Mouse (Mus musculus) hindbrain, embryonic 11.5 days (tissue): ENCODE results near the gene Ctr9. TPM values are rescaled to one million over a fixed set of nuclear protein-coding genes. Genes with fewer than 3 reads are reported as not detected.
A peak's percentile ranks its signal among the peaks of the same experiment; 100 is the strongest.

Source experiments
- ATAC-seq: fragments of 200-750 bp; cut with Nextera tagmentation; 2 replicates; pipeline ENCODE4 v1.8.0; 2017; ENCODE audit warnings: mild to moderate bottlenecking, moderate TSS enrichment, moderate library complexity; ENCODE audit not compliant: low FRiP score
- DNase-seq: peaks from one replicate; pipeline ENCODE4 v3.0.0-alpha.2; 2015; ENCODE audit warnings: low spot score
- H3K27ac ChIP-seq: fragments of 300-500 bp; sonication (generic); 2 replicates; pipeline ENCODE4 v1.5.1; 2014; ENCODE audit warnings: mild to moderate bottlenecking, low read depth, low read length
- H3K27me3 ChIP-seq: fragments of 300-500 bp; sonication (generic); 2 replicates; pipeline ENCODE4 v1.6.1; 2014; ENCODE audit warnings: mild to moderate bottlenecking, low read length, moderate library complexity, mixed read lengths; ENCODE audit not compliant: control insufficient read depth, insufficient read depth
- H3K36me3 ChIP-seq: fragments of 300-500 bp; sonication (generic); 2 replicates; pipeline ENCODE4 v1.6.1; 2014; ENCODE audit warnings: mild to moderate bottlenecking, low read length, moderate library complexity, mixed read lengths; ENCODE audit not compliant: control insufficient read depth, insufficient read depth
- H3K4me1 ChIP-seq: fragments of 300-500 bp; sonication (generic); replicated peaks from 2 replicates; pipeline ENCODE4 v1.6.1; 2014; ENCODE audit warnings: low read length, mixed read lengths; ENCODE audit not compliant: control insufficient read depth, insufficient read depth
- H3K4me2 ChIP-seq: fragments of 300-500 bp; sonication (generic); replicated peaks from 2 replicates; pipeline ENCODE4 v1.6.1; 2014; ENCODE audit warnings: mild to moderate bottlenecking, low read depth, low read length
- H3K4me3 ChIP-seq: fragments of 300-500 bp; sonication (generic); 2 replicates; pipeline ENCODE4 v1.5.1; 2014; ENCODE audit warnings: low read depth, low read length
- H3K9ac ChIP-seq: fragments of 300-500 bp; sonication (generic); 2 replicates; pipeline ENCODE4 v1.6.1; 2014; ENCODE audit warnings: low read depth, low read length
- H3K9me3 ChIP-seq: fragments of 300-500 bp; sonication (generic); 2 replicates; pipeline ENCODE4 v1.6.1; 2016; ENCODE audit warnings: low read length; ENCODE audit not compliant: control insufficient read depth
- WGBS: fragments of 180-500 bp; shearing (Covaris S2); extraction: QIAGEN DNeasy Blood & Tissue Kit; methylation state at CpG from one replicate; pipeline ENCODE4 v1.1.7; 2014; 5-methylcytosine and 5-hydroxymethylcytosine counted together
- polyA plus RNA-seq: library from polyadenylated mRNA; unstranded; fragments of >200 nt; fragmentation: Nextera tagmentation; extraction: Ambion mirVana; gene quantifications from 2 replicates; pipeline ENCODE4 v1.2.1, GENCODE M21; 2014

The Ctr9 gene
- polyA plus RNA-seq, 1 experiment from 2014 or later = 79.3 TPM

- H3K27ac ChIP-seq = no peak overlapping the region
- peaks cover 40% of the 10 kb centered on the region for H3K36me3 ChIP-seq
- H3K9ac ChIP-seq = peak overlapping the region; percentile 100
- no peak for DNase-seq
- peaks cover 5% of the 10 kb centered on the region; the same call in 1 of the 2 replicates for H3K4me1 ChIP-seq
- 93% methylated on average over 3 of the region's 3 CpGs for WGBS
- no peaks in the 10 kb centered on the region for H3K27me3 ChIP-seq
- no peaks in the 10 kb centered on the region for H3K9me3 ChIP-seq
- H3K4me2 ChIP-seq = peak overlapping the region; percentile 78
- ATAC-seq = no peak
- H3K4me3 ChIP-seq = peak overlapping the region; percentile 86
Observed at GRCm38 (mm10) chr7:111080876-111081275, 52.1 kb downstream of the Ctr9 start.

- peak; percentile 84 for ATAC-seq
- no peaks in the 10 kb centered on the region for H3K27me3 ChIP-seq
- WGBS = under 1% methylated on average over 68 of the region's 83 CpGs
- peaks cover 29% of the 10 kb centered on the region for H3K36me3 ChIP-seq
- H3K9ac ChIP-seq = peak overlapping the region; percentile 100
- peak overlapping the region; percentile 86 for H3K4me3 ChIP-seq
- no peaks in the 10 kb centered on the region for H3K9me3 ChIP-seq
- peak overlapping the region; percentile 100 for H3K27ac ChIP-seq
- H3K4me1 ChIP-seq = peaks cover 5% of the 10 kb centered on the region; the same call in 1 of the 2 replicates
- peak; percentile 88 for DNase-seq
- peak overlapping the region; percentile 78 for H3K4me2 ChIP-seq
Observed at GRCm38 (mm10) chr7:111082043-111082821, 53.5 kb downstream of the Ctr9 start.

- under 1% methylated on average over 64 of the region's 70 CpGs for WGBS
- peaks cover 5% of the 10 kb centered on the region; the same call in 1 of the 2 replicates for H3K4me1 ChIP-seq
- H3K27me3 ChIP-seq = no peaks in the 10 kb centered on the region
- H3K9me3 ChIP-seq = no peaks in the 10 kb centered on the region
- DNase-seq = peak; percentile 98
- H3K4me2 ChIP-seq = peak within 1 kb of the TSS; percentile 78
- peak within 1 kb of the TSS; percentile 100 for H3K27ac ChIP-seq
- H3K36me3 ChIP-seq = peaks cover 21% of the 10 kb centered on the region
- peak within 1 kb of the TSS; percentile 100 for H3K9ac ChIP-seq
- peak; percentile 99 for ATAC-seq
- peak within 1 kb of the TSS; percentile 86 for H3K4me3 ChIP-seq
Observed at GRCm38 (mm10) chr7:111082822-111083732, 54.3 kb downstream of the Ctr9 start, which contains the start of gene Eif4g2. TSS of gene Eif4g2 (minus strand) at chr7:111083030.

- Histone ChIP-seq H3K27me3 (no peaks in the 10 kb centered on the region), H3K9me3 (no peaks in the 10 kb centered on the region), H3K36me3 (peaks cover 19% of the 10 kb centered on the region), H3K4me3 (peak overlapping the region; percentile 86), H3K4me2 (peak overlapping the region; percentile 61), H3K9ac (peak overlapping the region; percentile 100), H3K27ac (peak overlapping the region; percentile 100), H3K4me1 (peaks cover 5% of the 10 kb centered on the region; the same call in 1 of the 2 replicates)
- 11% methylated on average over 4 of the region's 4 CpGs for WGBS
- ATAC-seq (no peak), DNase-seq (no peak)
Observed at GRCm38 (mm10) chr7:111083733-111084120, 55.0 kb downstream of the Ctr9 start.

- 91% methylated on average over 2 of the region's 2 CpGs for WGBS
- no peak overlapping the region for H3K9ac ChIP-seq
- no peak for ATAC-seq
- peaks cover 5% of the 10 kb centered on the region; the same call in 1 of the 2 replicates for H3K4me1 ChIP-seq
- no peaks in the 10 kb centered on the region for H3K27me3 ChIP-seq
- no peak overlapping the region for H3K4me3 ChIP-seq
- no peak for DNase-seq
- no peak overlapping the region for H3K4me2 ChIP-seq
- no peaks in the 10 kb centered on the region for H3K9me3 ChIP-seq
- H3K27ac ChIP-seq = no peak overlapping the region
- H3K36me3 ChIP-seq = peaks cover 14% of the 10 kb centered on the region
Observed at GRCm38 (mm10) chr7:111084443-111084842, 55.7 kb downstream of the Ctr9 start.

GRCm38 (mm10) chr7:111085153-111085552 is 56.4 kb downstream of the Ctr9 start:
- H3K27ac ChIP-seq = no peak overlapping the region
- H3K9me3 ChIP-seq = no peaks in the 10 kb centered on the region
- ATAC-seq = no peak
- H3K4me2 ChIP-seq = no peak overlapping the region
- no peak for DNase-seq
- H3K36me3 ChIP-seq = peaks cover 8% of the 10 kb centered on the region
- no peak overlapping the region for H3K9ac ChIP-seq
- peaks cover 2% of the 10 kb centered on the region; the same call in 1 of the 2 replicates for H3K4me1 ChIP-seq
- H3K27me3 ChIP-seq = no peaks in the 10 kb centered on the region
- H3K4me3 ChIP-seq = no peak overlapping the region

GRCm38 (mm10) chr7:111095169-111095568 is 66.4 kb downstream of the Ctr9 start:
- Histone ChIP-seq H3K4me1 (no peaks in the 10 kb centered on the region), H3K36me3 (no peaks in the 10 kb centered on the region), H3K27ac (no peak overlapping the region), H3K27me3 (no peaks in the 10 kb centered on the region), H3K9me3 (no peaks in the 10 kb centered on the region), H3K9ac (no peak overlapping the region), H3K4me3 (no peak overlapping the region), H3K4me2 (no peak overlapping the region)
- DNase-seq (no peak), ATAC-seq (no peak)
- 82% methylated on average over 2 of the region's 2 CpGs for WGBS

GRCm38 (mm10) chr7:111098196-111098595 is 69.4 kb downstream of the Ctr9 start:
- no peak for ATAC-seq
- no peak overlapping the region for H3K4me2 ChIP-seq

More at GRCm38 (mm10) chr7:111098196-111098595, 69.4 kb downstream of the Ctr9 start:
- Histone ChIP-seq H3K4me3 (no peak overlapping the region), H3K4me1 (no peaks in the 10 kb centered on the region), H3K27ac (no peak overlapping the region), H3K9me3 (no peaks in the 10 kb centered on the region), H3K36me3 (no peaks in the 10 kb centered on the region), H3K27me3 (no peaks in the 10 kb centered on the region), H3K9ac (no peak overlapping the region)
- no peak for DNase-seq
- 86% methylated on average over 1 of the region's 1 CpGs for WGBS
